Mouse (Mus musculus): Measurements from ENCODE around the gene Adamtsl1.

Adamtsl1 gene

GRCm38 (mm10) chr4:86241854-86242424 is 728.0 kb downstream of the Adamtsl1 start:
- no peak for DNase-seq

- no peak for DNase-seq
Measured at GRCm38 (mm10) chr4:86270085-86270484, 756.1 kb downstream of the Adamtsl1 start.

GRCm38 (mm10) chr4:86273703-86274355 is 759.9 kb downstream of the Adamtsl1 start:
- no peak for DNase-seq

- DNase-seq, result no peak
Measured at GRCm38 (mm10) chr4:86274663-86275062, 760.7 kb downstream of the Adamtsl1 start.

GRCm38 (mm10) chr4:86276021-86276813 is 762.2 kb downstream of the Adamtsl1 start:
- DNase-seq, result no peak

- no peak for DNase-seq
Measured at GRCm38 (mm10) chr4:86278546-86278945, 764.6 kb downstream of the Adamtsl1 start.

GRCm38 (mm10) chr4:86286572-86286971 is 772.6 kb downstream of the Adamtsl1 start:
- no peak for DNase-seq

GRCm38 (mm10) chr4:86288264-86288663 is 774.3 kb downstream of the Adamtsl1 start:
- DNase-seq, result no peak

- DNase-seq, result no peak
Measured at GRCm38 (mm10) chr4:86289511-86290273, 775.7 kb downstream of the Adamtsl1 start.

- no peak for DNase-seq
Measured at GRCm38 (mm10) chr4:86294828-86295251, 780.9 kb downstream of the Adamtsl1 start.

- DNase-seq, result no peak
Measured at GRCm38 (mm10) chr4:86301469-86301868, 787.5 kb downstream of the Adamtsl1 start.

- DNase-seq, result no peak
Measured at GRCm38 (mm10) chr4:86302095-86302494, 788.1 kb downstream of the Adamtsl1 start.

- no peak for DNase-seq
Measured at GRCm38 (mm10) chr4:86306753-86307152, 792.8 kb downstream of the Adamtsl1 start.

- peak; percentile 22 for DNase-seq
Measured at GRCm38 (mm10) chr4:86309178-86309577, 795.2 kb downstream of the Adamtsl1 start.

GRCm38 (mm10) chr4:86310806-86311730 is 797.1 kb downstream of the Adamtsl1 start:
- DNase-seq, result no peak

GRCm38 (mm10) chr4:86312366-86312765 is 798.4 kb downstream of the Adamtsl1 start:
- no peak for DNase-seq

- no peak for DNase-seq
Measured at GRCm38 (mm10) chr4:86314442-86314841, 800.5 kb downstream of the Adamtsl1 start.

- no peak for DNase-seq
Measured at GRCm38 (mm10) chr4:86315122-86315521, 801.1 kb downstream of the Adamtsl1 start.

- DNase-seq, result no peak
Measured at GRCm38 (mm10) chr4:86317916-86318542, 804.1 kb downstream of the Adamtsl1 start.

- DNase-seq, result no peak
Measured at GRCm38 (mm10) chr4:86325411-86325810, 811.4 kb downstream of the Adamtsl1 start.

GRCm38 (mm10) chr4:86326003-86326402 is 812.0 kb downstream of the Adamtsl1 start:
- DNase-seq, result no peak

GRCm38 (mm10) chr4:86326638-86327037 is 812.7 kb downstream of the Adamtsl1 start:
- no peak for DNase-seq
